Mouse (Mus musculus) liver, adult 2 months (tissue): ENCODE results near the gene Sowahb.

Source experiments
- CTCF ChIP-seq: fragments of 200-500 bp; IDR thresholded peaks from 2 replicates; pipeline ENCODE4 v1.5.1; 2011; ENCODE audit warnings: low read depth, low read length, control low read depth
- POLR2A ChIP-seq: fragments of 200-500 bp; IDR thresholded peaks from 2 replicates; pipeline ENCODE4 v1.6.1; 2011; ENCODE audit warnings: low read length, control low read depth; ENCODE audit not compliant: insufficient read depth; ENCODE audit errors: extremely low read depth

DNA sequence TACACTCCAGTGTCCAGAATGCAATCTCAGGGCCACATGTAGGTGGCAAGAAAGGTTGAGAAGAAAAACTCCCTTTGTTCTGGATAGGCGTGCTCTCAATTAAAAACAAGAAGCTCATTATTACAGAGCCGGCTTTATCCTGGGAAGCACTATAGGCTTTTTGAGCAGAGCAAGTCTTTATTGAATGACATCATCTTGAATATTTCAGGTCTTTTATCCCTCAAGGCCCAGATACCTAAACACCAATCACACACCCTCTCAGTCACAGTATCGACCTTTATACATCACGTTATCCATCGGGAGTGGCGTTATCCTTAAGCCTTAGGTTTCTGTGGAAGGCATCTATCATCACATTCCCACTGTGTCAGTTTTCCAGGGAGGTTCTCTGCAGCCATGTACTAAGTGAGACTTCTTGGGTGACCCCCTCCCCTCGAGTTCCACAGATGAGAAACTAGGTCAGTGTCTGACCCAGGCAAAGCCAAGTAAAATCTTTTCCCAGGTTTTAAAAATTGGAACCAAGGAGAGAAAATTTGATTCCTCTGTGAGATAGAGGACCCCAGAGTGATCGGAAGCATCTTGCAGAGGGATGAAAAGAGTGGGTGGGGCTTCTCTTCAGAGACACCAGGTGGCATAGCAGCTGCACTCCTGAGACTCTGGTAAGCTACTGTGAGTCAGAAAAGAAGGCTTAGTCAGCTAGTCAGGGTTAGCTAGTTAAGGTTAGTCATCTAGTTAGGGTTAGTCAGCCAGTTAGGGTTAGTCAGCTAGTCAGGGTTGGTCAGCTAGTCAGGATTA lies 9.0 kb upstream of the Sowahb start:
- TF ChIP-seq CTCF = no peak
- no peak for TF ChIP-seq POLR2A
